Mouse (Mus musculus) heart, embryonic 11.5 days (tissue): Measurements from ENCODE around the gene Gm49325. TPM values are rescaled to one million over a fixed set of nuclear protein-coding genes. Genes with fewer than 3 reads are reported as not detected.

ENCODE experiments used
- ATAC-seq: fragments of 200-750 bp; cut with Nextera tagmentation; replicated peaks from 2 replicates; pipeline ENCODE4 v1.8.0; 2017; ENCODE audit warnings: moderate library complexity; ENCODE audit not compliant: insufficient number of reproducible peaks, low FRiP score, low TSS enrichment
- H3K27ac ChIP-seq: fragments of 300-500 bp; sonication (generic); 2 replicates; pipeline ENCODE4 v1.5.1; 2014; ENCODE audit warnings: mild to moderate bottlenecking, low read depth, low read length
- H3K27me3 ChIP-seq: fragments of 300-500 bp; sonication (generic); 2 replicates; pipeline ENCODE4 v1.6.1; 2014; ENCODE audit warnings: mild to moderate bottlenecking, low read length, mixed read lengths; ENCODE audit not compliant: control insufficient read depth, insufficient read depth
- H3K36me3 ChIP-seq: fragments of 300-500 bp; sonication (generic); 2 replicates; pipeline ENCODE4 v1.6.1; 2014; ENCODE audit warnings: mild to moderate bottlenecking, low read length, moderate library complexity, mixed read lengths; ENCODE audit not compliant: control insufficient read depth, insufficient read depth
- H3K4me1 ChIP-seq: fragments of 300-500 bp; sonication (generic); 2 replicates; pipeline ENCODE4 v1.6.1; 2014; ENCODE audit warnings: low read length; ENCODE audit not compliant: control insufficient read depth, insufficient read depth
- H3K4me2 ChIP-seq: fragments of 300-500 bp; sonication (generic); 2 replicates; pipeline ENCODE4 v1.6.1; 2014; ENCODE audit warnings: mild to moderate bottlenecking, moderate library complexity
- H3K4me3 ChIP-seq: fragments of 300-500 bp; sonication (generic); 2 replicates; pipeline ENCODE4 v1.5.1; 2014; ENCODE audit warnings: low read depth, low read length
- H3K9ac ChIP-seq: fragments of 300-500 bp; sonication (generic); 2 replicates; pipeline ENCODE4 v1.6.1; 2014; ENCODE audit warnings: mild to moderate bottlenecking, low read depth, low read length, moderate library complexity
- H3K9me3 ChIP-seq: fragments of 300-500 bp; sonication (generic); replicated peaks from 2 replicates; pipeline ENCODE4 v1.6.1; 2016; ENCODE audit warnings: low read length; ENCODE audit not compliant: control insufficient read depth
- WGBS: fragments of 180-500 bp; shearing (Covaris S2); extraction: QIAGEN DNeasy Blood & Tissue Kit; methylation state at CpG from one replicate; pipeline ENCODE4 v1.1.7; 2014; ENCODE audit not compliant: insufficient replicate concordance; 5-methylcytosine and 5-hydroxymethylcytosine counted together
- polyA plus RNA-seq: library from polyadenylated mRNA; unstranded; fragments of >200 nt; fragmentation: Nextera tagmentation; extraction: Ambion mirVana; gene quantifications from 2 replicates; pipeline ENCODE4 v1.2.1, GENCODE M21; 2014

The Gm49325 gene
- polyA plus RNA-seq, 1 experiment from 2014 or later, result not detected

DNA sequence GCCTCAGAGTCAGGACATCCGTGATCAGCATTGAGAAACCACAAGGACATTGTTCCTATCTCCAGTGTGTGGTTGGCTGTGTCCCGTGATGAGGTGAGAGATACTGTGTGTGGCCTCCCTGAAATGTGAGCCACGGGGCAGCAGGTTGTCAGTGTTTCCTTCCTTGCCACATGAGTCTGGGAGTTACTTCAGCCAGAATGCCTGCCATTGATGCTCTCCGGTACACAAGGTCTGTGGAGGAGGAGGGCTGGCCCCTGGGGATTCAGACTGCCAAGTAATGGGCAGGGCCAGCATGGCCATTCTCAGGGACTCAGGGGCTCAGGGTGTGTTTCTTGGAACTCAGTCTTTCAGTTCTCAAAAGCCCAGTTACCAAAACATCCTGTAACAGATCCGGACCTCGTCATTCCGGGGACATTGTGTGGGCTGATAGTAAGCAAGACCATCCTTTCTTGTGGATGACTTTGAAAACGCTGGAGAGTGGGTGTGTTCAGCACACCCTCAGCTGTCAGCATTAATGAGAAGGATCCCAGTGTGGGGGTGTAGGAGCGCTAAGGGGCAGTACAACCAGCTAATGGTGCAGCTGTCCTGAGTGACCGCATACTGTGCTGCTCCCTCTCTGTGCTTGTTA lies 22.1 kb upstream of the Gm49325 start:
- Histone ChIP-seq H3K36me3 (no peaks in the 10 kb centered on the region), H3K27ac (no peak overlapping the region), H3K4me3 (no peak overlapping the region), H3K4me1 (peaks cover 26% of the 10 kb centered on the region), H3K9me3 (no peaks in the 10 kb centered on the region), H3K27me3 (no peaks in the 10 kb centered on the region), H3K9ac (no peak overlapping the region), H3K4me2 (peak overlapping the region; percentile 3)
- 61% methylated on average over 10 of the region's 10 CpGs for WGBS
- ATAC-seq, result no peak

DNA sequence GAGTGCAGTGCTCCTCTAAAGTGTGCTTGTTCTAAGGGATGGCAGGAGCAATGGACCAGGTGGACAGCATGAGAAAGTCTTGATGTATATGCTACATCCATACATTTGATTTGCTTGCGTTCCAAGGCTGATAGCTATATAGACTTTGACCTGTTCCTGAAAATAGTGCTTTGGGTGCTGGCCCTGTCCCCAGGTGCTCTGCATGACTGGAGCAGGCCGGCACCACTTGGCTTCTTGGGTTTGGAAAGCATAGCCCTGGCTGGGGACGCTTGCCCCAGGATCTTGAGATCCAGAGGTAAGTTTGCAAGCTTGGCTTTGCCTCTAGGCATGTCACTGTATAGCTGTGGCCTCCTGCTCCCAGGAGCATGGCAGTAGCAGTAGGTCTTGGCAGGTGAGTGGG lies 19.4 kb upstream of the Gm49325 start:
- Histone ChIP-seq H3K9me3 (no peaks in the 10 kb centered on the region), H3K4me2 (no peak overlapping the region), H3K27ac (no peak overlapping the region), H3K9ac (no peak overlapping the region), H3K27me3 (no peaks in the 10 kb centered on the region), H3K36me3 (no peaks in the 10 kb centered on the region), H3K4me1 (peaks cover 37% of the 10 kb centered on the region), H3K4me3 (no peak overlapping the region)
- ATAC-seq, result no peak
- WGBS, result 85% methylated on average over 3 of the region's 3 CpGs

DNA sequence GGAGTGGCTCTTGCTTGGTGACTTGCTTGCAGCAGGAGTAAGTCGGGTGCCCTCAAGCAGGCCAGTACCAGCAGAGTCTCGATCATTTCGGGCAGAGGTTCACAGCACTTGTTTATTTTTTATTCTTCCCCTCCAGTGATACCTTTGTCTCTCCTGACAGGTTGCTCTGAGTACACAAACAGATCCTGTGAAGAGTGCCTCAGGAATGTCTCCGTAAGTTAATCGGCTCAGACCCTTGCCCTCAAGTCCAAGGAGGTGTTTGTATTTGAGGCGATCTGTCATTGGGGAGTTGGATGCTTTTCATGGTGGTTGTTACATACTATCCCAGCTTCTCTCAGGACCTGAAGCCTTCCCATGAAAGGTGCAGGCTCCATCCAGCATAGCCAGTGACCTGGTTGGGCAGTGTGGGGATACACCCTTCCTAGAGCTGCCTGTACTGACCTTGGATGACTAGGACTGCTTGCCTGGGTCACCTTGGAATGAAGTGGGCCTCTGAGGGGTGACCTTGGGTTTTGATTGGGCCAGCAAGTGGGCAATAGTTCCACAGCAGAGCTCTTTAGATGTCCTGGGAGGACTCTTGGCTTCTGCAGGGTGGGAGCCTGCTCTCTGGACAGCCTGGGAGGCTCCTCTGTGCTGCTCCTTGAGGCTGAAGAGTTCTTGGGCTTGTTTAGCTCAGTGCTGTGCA lies 18.8 kb upstream of the Gm49325 start:
- ATAC-seq, result no peak
- Histone ChIP-seq H3K4me1 (peaks cover 37% of the 10 kb centered on the region), H3K4me3 (no peak overlapping the region), H3K9ac (no peak overlapping the region), H3K27ac (no peak overlapping the region), H3K27me3 (no peaks in the 10 kb centered on the region), H3K9me3 (no peaks in the 10 kb centered on the region), H3K36me3 (no peaks in the 10 kb centered on the region), H3K4me2 (no peak overlapping the region)
- 75% methylated on average over 6 of the region's 6 CpGs for WGBS

DNA sequence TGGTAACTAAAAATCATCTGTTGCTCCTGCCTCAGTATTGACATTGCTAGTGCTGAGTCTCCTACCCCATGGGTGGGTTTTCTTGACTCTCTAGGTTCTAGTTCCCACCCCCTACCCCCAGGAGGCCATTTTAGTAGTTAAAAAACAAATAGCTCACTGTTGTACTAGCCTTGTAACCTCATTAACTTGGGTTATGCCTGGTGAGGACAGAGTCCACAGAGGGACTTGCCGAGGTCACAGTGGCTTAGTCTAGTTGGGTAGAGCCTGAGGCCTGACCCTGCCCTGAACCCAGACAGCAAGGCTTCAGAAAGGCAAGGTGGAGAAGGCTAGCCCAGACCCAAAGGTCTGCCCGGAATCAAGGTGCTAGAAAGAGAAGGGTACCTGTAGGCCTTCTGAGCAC lies 18.0 kb upstream of the Gm49325 start:
- peaks cover 32% of the 10 kb centered on the region for H3K4me1 ChIP-seq
- no peak for ATAC-seq
- no peaks in the 10 kb centered on the region for H3K27me3 ChIP-seq
- H3K4me2 ChIP-seq, result no peak overlapping the region
- no peaks in the 10 kb centered on the region for H3K9me3 ChIP-seq
- 0 out of 2 replicates have a peak, but pooled peaks cover 7% of the 10 kb centered on the region for H3K36me3 ChIP-seq
- H3K9ac ChIP-seq, result no peak overlapping the region
- H3K27ac ChIP-seq, result no peak overlapping the region
- H3K4me3 ChIP-seq, result no peak overlapping the region
- WGBS, result 86% methylated on average over 2 of the region's 2 CpGs

DNA sequence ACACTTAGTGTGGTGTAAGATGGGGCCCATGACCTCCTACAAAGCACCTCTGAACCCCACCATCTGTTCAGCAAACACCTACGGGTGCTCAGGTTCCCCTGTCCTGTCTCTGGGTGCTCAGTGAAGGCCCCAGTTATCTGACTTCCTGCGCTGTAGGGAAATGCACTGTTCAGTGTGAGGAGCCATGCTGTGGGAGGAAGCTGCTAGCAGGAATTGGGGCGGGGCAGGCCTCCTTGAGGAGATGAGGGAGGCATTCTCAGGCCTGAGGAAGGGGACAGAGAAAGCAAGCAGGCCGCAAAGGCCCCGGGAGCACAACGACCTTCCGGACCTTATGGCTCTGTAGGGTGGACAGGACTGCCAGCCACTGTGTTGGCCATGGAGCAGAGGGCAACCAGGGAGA lies 16.9 kb upstream of the Gm49325 start:
- Histone ChIP-seq H3K9me3 (no peaks in the 10 kb centered on the region), H3K4me3 (no peak overlapping the region), H3K4me2 (no peak overlapping the region), H3K27ac (peak overlapping the region; percentile 25; the same call in 1 of the 2 replicates), H3K4me1 (peaks cover 28% of the 10 kb centered on the region), H3K36me3 (peaks cover 15% of the 10 kb centered on the region), H3K27me3 (no peaks in the 10 kb centered on the region), H3K9ac (peak overlapping the region; percentile 12; the same call in 1 of the 2 replicates)
- WGBS, result 63% methylated on average over 7 of the region's 7 CpGs
- ATAC-seq, result no peak; the same call in 1 of the 2 replicates

DNA sequence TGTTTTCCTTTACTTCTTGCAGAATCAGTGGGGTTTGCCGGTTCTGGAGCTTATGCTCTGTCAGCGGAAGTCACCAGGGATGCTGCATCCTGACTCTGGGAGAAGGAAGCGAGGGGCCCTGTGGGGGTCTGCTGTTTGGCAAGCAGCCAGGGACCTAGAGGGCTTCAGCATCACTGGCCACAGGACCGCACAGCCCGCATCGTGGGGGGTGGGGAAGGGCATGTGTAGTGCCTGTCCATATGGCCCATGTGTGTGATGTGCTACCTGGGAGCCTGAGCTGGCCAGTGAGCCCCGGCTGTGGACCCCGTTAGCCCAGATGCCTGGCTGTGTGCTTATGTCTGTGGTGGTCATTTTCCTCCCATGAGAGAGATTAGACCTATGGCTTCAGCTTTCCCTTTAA lies 16.2 kb upstream of the Gm49325 start:
- H3K4me1 ChIP-seq, result peaks cover 28% of the 10 kb centered on the region
- no peak overlapping the region for H3K4me3 ChIP-seq
- H3K9ac ChIP-seq, result no peak overlapping the region
- H3K36me3 ChIP-seq, result peaks cover 21% of the 10 kb centered on the region
- no peaks in the 10 kb centered on the region for H3K27me3 ChIP-seq
- no peak overlapping the region for H3K4me2 ChIP-seq
- WGBS, result 76% methylated on average over 8 of the region's 8 CpGs
- no peaks in the 10 kb centered on the region for H3K9me3 ChIP-seq
- H3K27ac ChIP-seq, result peak overlapping the region; percentile 25; the same call in 1 of the 2 replicates
- no peak; the same call in 1 of the 2 replicates for ATAC-seq

DNA sequence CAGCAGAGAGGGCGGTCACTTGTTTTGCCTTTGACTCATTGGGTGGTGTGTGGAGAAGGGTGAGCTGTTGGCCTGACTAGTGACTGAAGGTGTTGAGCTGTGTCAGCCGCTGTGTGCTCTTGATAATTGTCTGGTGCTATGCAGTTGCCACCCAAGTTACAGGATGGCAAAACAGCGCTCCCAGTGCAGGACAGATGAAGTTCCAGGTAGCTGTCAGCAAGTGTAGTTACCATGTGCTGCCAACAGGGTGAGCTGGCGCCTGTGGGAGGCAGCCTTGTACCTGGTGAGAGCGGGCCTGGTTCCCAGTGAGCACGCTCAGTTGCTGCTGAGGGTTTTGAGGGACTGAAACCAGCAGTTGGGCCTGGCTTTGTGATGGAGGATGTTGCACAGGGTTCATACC lies 15.2 kb upstream of the Gm49325 start:
- H3K4me2 ChIP-seq, result no peak overlapping the region
- no peak overlapping the region for H3K9ac ChIP-seq
- no peaks in the 10 kb centered on the region for H3K27me3 ChIP-seq
- no peak overlapping the region for H3K4me3 ChIP-seq
- H3K36me3 ChIP-seq, result peaks cover 28% of the 10 kb centered on the region
- H3K9me3 ChIP-seq, result no peaks in the 10 kb centered on the region
- peaks cover 28% of the 10 kb centered on the region for H3K4me1 ChIP-seq
- ATAC-seq, result no peak; the same call in 1 of the 2 replicates
- no peak overlapping the region for H3K27ac ChIP-seq
- WGBS, result 42% methylated on average over 6 of the region's 6 CpGs

DNA sequence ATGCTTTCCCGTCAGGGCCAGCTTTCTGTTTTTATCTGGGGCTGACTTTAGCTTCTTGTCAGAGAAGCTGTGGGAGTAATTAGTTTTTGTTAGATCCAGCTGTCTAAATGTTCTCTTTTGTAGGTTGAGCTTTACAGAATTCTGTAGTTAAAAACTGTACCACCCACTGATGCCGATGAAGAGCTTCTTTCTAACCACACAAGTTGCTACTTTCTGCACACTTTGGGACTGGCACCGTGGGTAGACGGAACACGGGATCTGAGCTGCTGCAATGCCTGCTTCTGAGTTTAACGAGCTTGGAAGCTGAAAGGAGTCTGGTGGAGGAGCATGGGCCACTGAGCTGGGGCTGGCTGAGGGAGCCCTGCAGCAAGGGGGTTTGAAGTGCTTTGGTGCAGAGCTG lies 14.5 kb upstream of the Gm49325 start:
- Histone ChIP-seq H3K9me3 (no peaks in the 10 kb centered on the region), H3K4me1 (peaks cover 28% of the 10 kb centered on the region), H3K9ac (no peak overlapping the region), H3K27me3 (no peaks in the 10 kb centered on the region), H3K36me3 (peaks cover 28% of the 10 kb centered on the region), H3K27ac (no peak overlapping the region), H3K4me2 (no peak overlapping the region), H3K4me3 (no peak overlapping the region)
- no peak for ATAC-seq
- WGBS, result 78% methylated on average over 6 of the region's 6 CpGs

DNA sequence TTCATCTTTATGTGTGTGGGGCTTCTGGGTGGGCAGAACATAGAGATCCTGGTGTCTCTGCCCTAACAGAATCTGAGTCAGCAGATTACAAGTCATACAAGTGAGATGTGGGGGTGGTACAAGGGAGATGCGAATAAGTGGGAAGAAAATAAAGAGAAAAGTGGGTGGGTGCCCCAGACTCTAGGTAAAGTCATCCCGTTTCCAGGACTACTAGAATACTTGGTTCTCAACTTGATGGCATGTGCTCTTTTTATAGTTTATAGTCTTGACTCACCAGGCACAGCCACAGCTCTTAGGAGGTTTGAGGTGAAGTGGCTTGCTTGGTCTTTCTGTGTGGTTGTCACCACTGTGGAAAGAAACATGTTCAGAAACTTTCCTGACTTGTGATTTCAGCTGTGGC lies 9.9 kb upstream of the Gm49325 start:
- peaks cover 40% of the 10 kb centered on the region for H3K36me3 ChIP-seq
- WGBS, result 82% methylated on average over 2 of the region's 2 CpGs
- H3K4me2 ChIP-seq, result no peak overlapping the region
- H3K4me3 ChIP-seq, result no peak overlapping the region
- H3K9ac ChIP-seq, result no peak overlapping the region
- H3K27ac ChIP-seq, result no peak overlapping the region
- ATAC-seq, result no peak
- peaks cover 10% of the 10 kb centered on the region for H3K4me1 ChIP-seq
- H3K27me3 ChIP-seq, result no peaks in the 10 kb centered on the region
- no peaks in the 10 kb centered on the region for H3K9me3 ChIP-seq
